Mouse (Mus musculus) frontal cortex, postnatal 36 days (tissue): ENCODE results near the gene Prdm16.

Experiments used
- DNase-seq, 2 experiments: peaks; one replicate each; pipeline ENCODE4 v3.0.0; 2022; ENCODE audit warnings: low spot score in 2 of 2

The Prdm16 gene

DNA sequence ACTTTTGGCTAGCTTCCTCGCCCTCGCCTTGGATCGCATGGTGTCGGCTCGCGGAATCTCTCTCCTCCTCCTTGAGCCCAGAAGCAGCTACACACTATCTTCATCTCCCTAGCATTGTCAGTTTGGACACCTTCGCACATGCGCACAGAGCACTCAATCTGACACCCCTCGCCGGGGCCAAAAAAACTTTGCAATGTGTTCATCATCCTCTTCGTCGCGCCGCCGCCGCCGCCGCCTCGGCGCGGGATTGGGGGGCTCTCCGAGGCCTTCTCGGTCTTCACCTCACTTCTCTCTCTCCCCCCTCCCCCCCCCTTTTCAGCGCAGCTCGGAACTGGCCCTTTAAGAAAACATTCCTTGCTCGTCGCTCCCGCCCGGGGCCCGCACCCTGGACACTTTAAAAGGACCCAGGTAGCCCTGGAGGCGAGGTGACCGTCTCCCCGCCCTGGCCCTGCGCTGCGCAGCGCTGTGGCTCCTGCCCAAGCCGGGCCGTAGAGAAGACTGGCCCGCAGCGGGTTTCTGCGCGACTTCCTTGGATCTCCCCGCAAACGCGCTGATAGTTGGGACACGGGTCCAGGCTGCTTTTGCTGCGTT lies at the start of gene Prdm16:
TSS of gene Prdm16 (minus strand) at position 153 of the 591 bp plus-strand sequence.
- DNase-seq = peak; percentile 30 to 33

GRCm38 (mm10) chr4:154683068-154683752 lies 46.5 kb upstream of the Prdm16 start:
- DNase-seq = no peak

DNA sequence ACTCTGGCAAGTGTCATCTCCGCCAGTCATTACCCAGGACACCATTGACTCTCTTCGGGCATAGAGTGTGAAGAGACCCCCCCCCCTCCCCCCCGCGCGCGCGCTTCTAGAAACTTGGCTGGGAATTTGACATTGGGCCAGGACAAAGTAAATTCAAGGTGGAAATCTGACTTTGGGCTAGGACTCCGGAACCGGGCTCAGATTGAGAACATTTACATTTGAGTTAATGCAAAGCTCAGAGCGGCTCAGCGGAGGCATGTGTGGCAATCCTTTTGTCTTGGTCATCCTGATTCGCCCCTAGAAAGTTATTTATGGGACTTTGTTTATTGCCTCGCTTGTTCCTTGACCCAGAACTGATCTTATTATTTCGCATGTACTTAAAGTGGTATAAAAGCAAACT lies 45.6 kb upstream of the Prdm16 start:
- DNase-seq = no peak

GRCm38 (mm10) chr4:154675441-154676000 lies 38.8 kb upstream of the Prdm16 start:
- DNase-seq = no peak

DNA sequence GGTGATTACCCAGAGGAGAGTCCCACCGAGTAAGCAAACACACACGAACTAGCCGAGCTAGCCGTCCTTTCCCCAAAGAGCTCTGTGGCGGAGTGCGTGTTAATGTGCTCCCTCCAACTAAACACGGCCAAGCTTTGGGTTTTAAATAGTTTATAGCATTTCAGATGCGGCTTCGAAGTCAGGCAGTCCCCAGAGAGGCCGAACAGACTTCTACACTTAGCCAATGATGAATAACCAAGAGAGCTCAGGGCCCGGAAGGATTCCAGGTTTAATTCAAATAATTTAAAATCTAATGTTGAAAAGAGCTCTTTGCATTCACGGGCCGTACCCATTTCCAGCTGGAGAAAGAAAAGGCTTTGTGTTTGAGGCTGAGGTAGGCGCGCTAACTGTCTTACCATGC lies 38.3 kb upstream of the Prdm16 start:
- DNase-seq = no peak

DNA sequence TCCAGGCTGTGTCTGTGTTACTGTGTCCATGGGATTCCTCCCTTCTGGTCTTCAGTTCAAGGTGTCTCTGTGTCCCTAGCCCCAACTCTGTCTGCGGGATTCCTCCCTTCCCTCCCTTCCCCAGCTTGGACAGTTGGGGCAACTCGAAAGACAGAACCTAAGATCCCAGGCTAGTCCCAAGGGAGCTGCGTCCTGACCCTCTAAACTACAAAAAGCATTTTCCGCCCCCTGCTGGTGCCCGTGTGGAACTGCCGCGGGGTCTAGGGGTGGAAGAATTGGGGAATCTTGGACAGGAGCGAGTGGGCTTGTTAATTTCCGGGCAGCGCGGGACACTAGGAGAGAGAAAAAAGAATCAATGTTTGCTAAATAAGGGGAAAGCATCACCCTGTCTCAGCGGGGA lies 37.9 kb upstream of the Prdm16 start:
- DNase-seq = peak; percentile 39 to 57

- DNase-seq = no peak
Measured at GRCm38 (mm10) chr4:154673986-154674385, 37.3 kb upstream of the Prdm16 start.

DNA sequence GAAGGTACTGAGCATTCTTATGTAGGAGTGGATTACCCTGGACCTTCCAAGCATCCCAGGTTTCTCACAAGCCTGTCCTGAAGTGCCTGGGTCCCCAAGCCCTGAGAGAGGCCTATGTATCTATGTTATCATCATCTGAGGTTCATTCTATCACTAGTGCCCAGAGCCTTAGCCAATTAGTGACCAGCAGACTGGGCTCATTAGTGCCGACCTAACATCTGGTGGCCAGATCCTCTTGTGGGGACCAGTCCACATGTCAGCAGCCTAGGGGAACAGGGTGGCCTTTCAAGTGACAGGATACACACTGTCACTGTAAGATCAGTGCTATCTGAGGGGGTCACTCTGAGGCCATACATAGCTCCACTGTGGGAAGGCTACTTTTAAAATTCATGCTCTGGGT lies 35.4 kb upstream of the Prdm16 start:
- no peak for DNase-seq

- no peak for DNase-seq
Measured at GRCm38 (mm10) chr4:154671232-154671912, 34.7 kb upstream of the Prdm16 start.

DNA sequence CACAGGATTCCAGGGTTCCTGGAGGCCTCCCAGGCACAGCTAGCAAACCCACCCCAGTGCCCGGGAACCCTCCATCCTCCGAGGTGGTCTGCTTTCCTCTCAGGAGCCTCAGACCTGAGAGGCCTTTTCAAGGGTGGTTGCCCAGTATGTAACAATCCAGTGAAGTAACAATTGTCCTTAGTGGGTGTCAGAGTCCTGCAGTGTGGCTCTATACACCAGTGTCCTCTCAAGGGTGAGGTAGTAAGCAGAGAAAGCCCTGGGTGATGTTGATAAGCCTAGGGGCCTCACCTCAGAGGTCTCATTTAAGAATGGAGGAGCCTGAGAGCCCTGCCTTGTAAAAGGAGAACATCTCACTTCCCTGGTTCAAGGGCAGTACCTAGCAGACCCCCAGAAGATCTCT lies 31.1 kb upstream of the Prdm16 start, which contains the start of gene Actrt2:
TSS of gene Actrt2 (minus strand) at position 101 of the 400 bp plus-strand sequence.
- no peak for DNase-seq

- DNase-seq = no peak
Measured at GRCm38 (mm10) chr4:154662681-154663215, 26.1 kb upstream of the Prdm16 start.

- DNase-seq = no peak
Measured at GRCm38 (mm10) chr4:154661256-154661655, 24.6 kb upstream of the Prdm16 start.

GRCm38 (mm10) chr4:154660025-154660424 lies 23.4 kb upstream of the Prdm16 start:
- no peak for DNase-seq

GRCm38 (mm10) chr4:154655134-154655910 lies 18.6 kb upstream of the Prdm16 start:
- peak in 1 of 2 experiments; percentile 34 for DNase-seq

DNA sequence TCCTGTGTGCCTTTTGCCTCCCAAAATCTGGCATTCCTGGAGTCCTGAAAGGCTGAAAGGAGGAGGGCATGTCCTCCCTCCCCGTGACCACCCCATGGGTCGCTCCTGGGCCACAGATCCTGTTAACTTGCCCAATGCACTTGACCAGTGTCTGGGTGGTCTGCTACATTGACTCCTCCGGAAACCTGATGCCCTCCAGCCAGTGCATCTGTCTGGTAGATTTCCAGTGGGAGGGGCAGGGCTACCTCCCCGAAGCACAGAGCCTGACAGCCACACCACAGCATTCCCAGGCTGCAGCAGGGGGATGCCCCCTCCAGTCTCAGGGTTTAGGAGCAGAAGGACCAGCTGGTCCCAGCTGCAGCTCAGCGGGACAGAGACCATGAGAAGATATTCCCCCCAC lies 15.8 kb upstream of the Prdm16 start:
- no peak for DNase-seq

- peak; percentile 29 to 36 for DNase-seq
Measured at GRCm38 (mm10) chr4:154649083-154649747, 12.5 kb upstream of the Prdm16 start.

- DNase-seq = no peak
Measured at GRCm38 (mm10) chr4:154642496-154642895, 5.8 kb upstream of the Prdm16 start.

DNA sequence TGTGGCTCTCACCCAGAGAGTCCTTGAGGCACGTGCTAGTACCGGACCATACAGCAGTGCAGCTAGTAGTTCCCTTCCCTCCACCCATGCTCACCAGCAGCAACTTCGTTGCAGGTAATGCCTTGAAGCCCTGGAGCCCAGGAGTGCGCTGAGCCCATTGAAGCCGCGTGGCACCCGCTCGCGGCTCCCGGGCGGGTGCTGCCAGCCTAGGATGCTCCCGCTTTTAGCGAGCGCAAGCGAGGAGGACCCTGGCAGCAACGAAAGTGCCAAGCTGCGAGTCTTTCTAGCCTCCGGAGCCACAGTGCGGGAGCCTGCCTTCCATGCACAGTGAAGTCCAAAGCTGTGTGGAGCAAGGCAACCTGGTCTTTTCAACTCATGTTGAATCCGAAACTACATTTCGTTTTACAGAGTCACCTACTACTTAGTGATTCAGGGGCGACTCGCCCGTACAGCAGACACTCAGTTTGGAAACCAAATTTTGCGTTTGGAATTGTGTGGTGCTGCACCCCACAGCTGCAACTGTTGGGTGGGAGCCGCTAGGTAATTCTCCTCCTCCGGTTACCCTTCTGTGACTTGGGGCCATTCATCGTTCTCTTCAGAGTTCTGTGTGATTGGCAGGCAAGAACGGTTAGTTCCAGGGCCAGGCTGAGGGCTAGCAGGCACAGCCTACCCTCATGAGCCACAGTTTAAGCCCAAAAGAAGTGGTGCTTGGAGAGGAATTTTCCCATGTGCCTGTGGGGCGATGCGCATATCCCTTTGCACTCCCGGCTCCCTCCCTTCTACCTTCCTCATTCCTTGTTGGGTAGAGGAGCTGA lies 4.8 kb upstream of the Prdm16 start:
- no peak for DNase-seq

DNA sequence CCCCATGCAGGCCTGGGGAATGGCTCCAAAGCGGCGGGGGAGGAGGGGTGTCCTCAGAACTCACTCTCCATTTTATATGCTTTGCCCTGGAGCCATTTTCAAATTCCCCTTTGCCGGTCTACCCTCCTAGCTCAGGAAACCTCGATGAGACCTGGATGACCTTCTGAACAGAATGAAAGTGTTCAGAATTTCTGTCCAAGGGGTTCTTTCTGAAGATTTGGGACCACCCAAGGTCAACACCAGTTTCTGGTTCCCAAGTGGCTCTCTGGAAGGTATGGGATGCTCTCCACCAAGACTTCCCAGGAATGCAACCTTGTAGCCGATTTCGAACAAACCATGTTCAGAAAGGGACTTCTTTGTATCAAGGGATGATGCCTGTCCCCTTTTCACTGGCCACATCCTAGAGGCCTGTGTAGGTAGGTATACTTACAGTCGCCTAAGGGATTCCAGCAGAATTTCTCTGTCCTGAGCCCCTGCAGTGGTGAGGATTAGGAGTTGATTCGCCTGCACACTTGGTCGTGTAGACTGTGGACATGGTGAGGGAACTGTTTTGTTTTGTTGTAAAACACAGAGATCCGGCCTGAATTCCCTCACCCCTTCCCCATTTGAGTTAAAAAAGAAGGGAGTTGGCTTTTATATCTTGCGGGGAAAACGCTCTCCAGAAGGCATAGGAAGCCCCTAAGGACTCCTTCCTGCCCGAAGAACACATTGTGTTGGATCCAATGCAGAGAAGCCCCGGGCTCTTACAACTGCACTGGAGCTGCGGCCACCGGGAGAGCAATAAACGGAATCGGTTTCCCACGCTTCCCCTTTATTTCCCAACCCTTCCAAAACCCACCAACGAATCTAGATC lies 4.0 kb upstream of the Prdm16 start:
- no peak for DNase-seq
